Mouse (Mus musculus): ENCODE results near the gene Bcas3.

DNA sequence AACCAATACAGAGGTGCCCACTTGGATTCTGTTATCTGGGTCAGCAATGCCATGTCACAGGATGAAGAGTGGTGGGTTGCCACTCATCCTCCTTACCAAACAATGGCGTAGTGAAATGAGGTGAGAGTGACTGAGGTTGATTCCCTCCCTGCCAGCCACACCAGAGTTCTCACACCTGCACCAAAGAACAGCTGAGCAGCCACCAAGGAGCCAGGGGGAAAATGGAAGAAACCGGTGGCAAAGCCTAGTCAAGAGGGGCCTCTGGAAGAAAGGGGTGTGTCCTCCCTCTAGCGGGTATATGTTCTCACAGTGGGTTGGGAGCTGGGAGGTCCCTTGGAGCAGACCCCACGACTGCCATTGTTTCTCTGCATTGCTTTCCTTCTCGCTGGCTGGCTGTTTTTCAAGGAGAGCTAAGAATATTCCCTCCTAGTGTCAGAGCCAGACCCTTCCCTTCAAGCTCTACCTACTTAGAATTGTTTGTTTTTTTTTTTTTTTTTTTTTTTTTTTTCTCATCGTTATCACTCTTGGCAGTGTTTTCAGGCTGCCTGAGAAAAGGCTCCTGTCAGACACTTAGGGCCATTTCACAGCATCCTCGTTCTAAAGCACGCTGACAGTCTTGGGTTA, 335.0 kb downstream of the Bcas3 start:
- no peak for TF ChIP-seq EP300 (IDR thresholded peaks at IDR 0.05; ENCODE audit: insufficient read depth, low read depth, low read length)
- TF ChIP-seq POLR2A (IDR thresholded peaks at IDR 0.05; ENCODE audit: insufficient read depth, low read length): no peak
- TF ChIP-seq CTCF (IDR thresholded peaks at IDR 0.05; ENCODE audit: low read depth, low read length): no peak
